ENCODE assay signal across 30 mouse cellular contexts in genomic region chr6:92303266-92303665, GRCm38 (mm10). TPM values are rescaled to one million over a fixed set of nuclear protein-coding genes. Genes with fewer than 3 reads are reported as not detected.
"Had no signal": no experiment of that assay in that cellular context is flagged by ENCODE, and none has a peak within 500 bp of the region (broad histone marks: within the 10 kb centered on the region; RNA-seq: fewer than 3 reads in every experiment).

No protein-coding gene starts in this region.

- H3K4me3 ChIP-seq: gastrocnemius, adult 2 months; heart, embryonic 10.5 days; heart, embryonic 13.5 days; heart, embryonic 15.5 days; hindbrain, embryonic 12.5 days; intestine, embryonic 15.5 days; layer of hippocampus, adult 2 months; left cerebral cortex, adult 2 months; limb, embryonic 10.5 days; limb, embryonic 12.5 days had no signal

- H3K27me3 ChIP-seq: heart, embryonic 13.5 days; heart, embryonic 15.5 days; hindbrain, embryonic 12.5 days; intestine, embryonic 15.5 days; limb, embryonic 12.5 days had no signal

- H3K4me1 ChIP-seq: heart, embryonic 10.5 days; heart, embryonic 13.5 days; heart, embryonic 15.5 days; hindbrain, embryonic 12.5 days; intestine, embryonic 15.5 days; limb, embryonic 10.5 days; limb, embryonic 12.5 days had no signal

- H3K36me3 ChIP-seq: heart, embryonic 10.5 days; heart, embryonic 13.5 days; heart, embryonic 15.5 days; hindbrain, embryonic 12.5 days; intestine, embryonic 15.5 days; limb, embryonic 10.5 days; limb, embryonic 12.5 days had no signal

- H3K9me3 ChIP-seq: heart, embryonic 10.5 days; heart, embryonic 13.5 days; heart, embryonic 15.5 days; hindbrain, embryonic 12.5 days; intestine, embryonic 15.5 days; limb, embryonic 10.5 days; limb, embryonic 12.5 days had no signal

- H3K4me2 ChIP-seq: heart, embryonic 13.5 days; heart, embryonic 15.5 days; hindbrain, embryonic 12.5 days; hindbrain, embryonic 14.5 days; intestine, embryonic 15.5 days; limb, embryonic 12.5 days had no signal

- H3K9ac ChIP-seq: heart, embryonic 13.5 days; heart, embryonic 15.5 days; hindbrain, embryonic 12.5 days; hindbrain, embryonic 14.5 days; intestine, embryonic 15.5 days; limb, embryonic 12.5 days had no signal

- DNase-seq: gastrocnemius, adult 2 months; gastrocnemius, postnatal 10 days; gastrocnemius, postnatal 25 days; heart, adult 18-20 months; heart, postnatal 14 days; heart, postnatal 36 days; kidney, adult 18-20 months; kidney, adult 8-10 months; kidney, postnatal 10 days; kidney, postnatal 25 days; kidney, postnatal 4 days had no signal

- ATAC-seq: forebrain, embryonic 16.5 days; hindbrain, embryonic 16.5 days; inflammation-experienced regulatory T-cells, adult 6 months; intestine, embryonic 15.5 days; intestine, postnatal 0 days had no signal

- H3K27ac ChIP-seq: gastrocnemius, adult 2 months; heart, embryonic 10.5 days; heart, embryonic 13.5 days; heart, embryonic 15.5 days; hindbrain, embryonic 12.5 days; hindbrain, embryonic 14.5 days; intestine, embryonic 15.5 days; layer of hippocampus, adult 2 months; left cerebral cortex, adult 2 months; limb, embryonic 10.5 days; limb, embryonic 12.5 days had no signal

RNA-seq across cellular contexts. Expression of gene Trh, which starts 58.8 kb away (rescaled TPM):
- total RNA-seq: gastrocnemius, adult 2 months; gastrocnemius, postnatal 10 days; gastrocnemius, postnatal 25 days; gastrocnemius, postnatal 4 days; granulocyte monocyte progenitor cell, adult 5-6 weeks; heart, adult 18-20 months; heart, adult 8-10 months; heart, postnatal 14 days; heart, postnatal 36 days; hematopoietic stem cell, adult 5-6 weeks had no signal
- polyA plus RNA-seq: heart, postnatal 0 days; inflammation-experienced regulatory T-cells, adult 6 months; limb, embryonic 10.5 days; limb, embryonic 12.5 days had no signal
